Mouse (Mus musculus): Measurements from ENCODE around the gene Cacng4.

GRCm38 (mm10) chr11:107777487-107777886 lies 16.9 kb downstream of the Cacng4 start:
- TF ChIP-seq POLR2A (IDR thresholded peaks at IDR 0.05; ENCODE audit: control insufficient read depth, low read depth, low read length), result no peak
- TF ChIP-seq CTCF (IDR thresholded peaks at IDR 0.05; ENCODE audit: control insufficient read depth, insufficient read depth, insufficient replicate concordance, low read depth, low read length), result no peak
